Mouse (Mus musculus) WW6 (cell line): ENCODE measurements at regions not wholly inside any gene's neighbourhood (a gene's known extent, or its start where the extent isn't known, plus 50 kb on each side); places are given as distances from the start of the nearest gene placed in this dataset.
A peak's percentile ranks its signal among the peaks of the same experiment; 100 is the strongest.

Experiments used
- DNase-seq: peaks from one replicate; pipeline ENCODE4 v3.0.0-alpha.2; 2013; ENCODE audit warnings: low read depth, low spot score

DNA sequence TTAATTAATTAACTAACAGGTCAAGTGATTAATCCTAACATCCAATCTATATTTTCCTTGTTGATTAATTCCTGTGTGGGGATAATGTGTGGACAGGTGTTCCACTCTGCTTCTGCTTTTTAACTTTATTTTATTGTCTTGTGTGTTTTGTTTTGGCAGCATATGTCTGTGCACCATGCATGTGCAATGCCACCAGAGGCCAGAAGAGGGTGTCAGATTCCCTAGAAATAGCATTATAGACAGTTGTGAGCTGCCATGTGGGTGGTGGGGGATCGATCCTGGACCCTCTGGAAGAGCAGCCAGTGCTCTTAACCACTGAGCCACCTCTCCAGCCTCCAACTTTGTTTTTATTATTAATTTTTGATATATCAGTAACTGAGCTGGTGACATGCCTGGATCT, 65.6 kb downstream of the En1 start:
- DNase-seq, result no peak

DNA sequence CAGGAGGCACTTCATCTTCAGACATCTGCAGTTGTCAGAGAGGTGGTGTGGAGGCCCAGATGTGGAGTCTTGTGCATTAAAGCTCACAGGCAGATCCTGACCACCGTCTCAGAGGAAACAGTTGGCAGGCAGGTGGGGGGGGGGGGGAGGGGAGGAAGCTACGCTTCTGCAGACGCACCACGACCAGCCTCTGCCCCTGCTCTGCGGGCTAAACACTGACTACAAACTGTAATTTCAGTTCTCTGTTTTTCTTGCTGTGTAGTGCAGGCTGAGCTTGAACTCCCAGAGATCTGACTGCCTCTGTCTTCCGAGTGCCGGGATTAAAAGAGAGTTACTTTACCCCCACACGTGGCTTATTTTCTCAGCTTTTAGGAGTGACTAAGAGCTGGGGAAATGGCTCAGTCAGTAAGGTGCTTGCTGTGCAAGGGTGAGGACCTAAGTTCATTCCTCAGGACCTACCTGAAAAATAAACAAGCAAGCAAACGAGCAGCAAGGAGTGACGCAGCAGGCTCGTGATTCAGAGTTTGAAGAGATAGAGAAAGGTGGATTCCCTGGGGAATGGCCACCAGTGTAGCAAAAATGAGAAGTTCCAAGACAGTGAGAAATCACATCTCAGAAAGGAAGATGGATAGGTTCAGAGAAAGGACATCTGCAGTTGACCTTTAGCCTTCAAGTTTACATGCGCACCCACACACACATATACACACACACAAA, 81.5 kb downstream of the En1 start:
- no peak for DNase-seq

DNA sequence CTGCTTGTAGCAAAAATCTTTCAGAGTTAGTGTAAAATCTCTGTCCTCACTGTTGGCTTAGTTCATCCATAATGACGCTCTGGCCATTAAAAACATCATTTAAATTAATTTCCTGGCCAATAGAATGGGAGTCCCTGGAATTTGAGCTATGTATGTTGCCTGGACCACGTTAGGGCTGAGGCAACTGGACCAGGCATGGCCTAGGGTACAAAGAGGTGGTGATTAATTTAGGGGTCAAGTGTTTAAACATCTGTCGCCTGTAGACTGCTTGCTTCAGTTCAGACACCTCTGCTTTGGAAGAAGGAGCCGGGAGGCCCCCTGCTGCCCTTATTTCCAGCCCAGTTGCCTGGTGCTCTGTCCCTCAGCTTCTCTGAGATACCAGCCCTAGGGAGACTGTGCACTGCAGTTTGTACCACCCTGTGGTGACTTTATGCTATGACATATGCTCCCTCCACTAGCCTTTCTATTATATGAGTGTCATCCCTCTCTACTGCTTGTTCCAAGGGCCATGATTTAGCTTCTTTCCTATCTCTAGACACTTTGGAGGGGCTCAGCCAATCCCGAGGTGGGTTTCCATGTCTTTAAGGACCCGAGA, 83.5 kb downstream of the En1 start:
- no peak for DNase-seq

DNA sequence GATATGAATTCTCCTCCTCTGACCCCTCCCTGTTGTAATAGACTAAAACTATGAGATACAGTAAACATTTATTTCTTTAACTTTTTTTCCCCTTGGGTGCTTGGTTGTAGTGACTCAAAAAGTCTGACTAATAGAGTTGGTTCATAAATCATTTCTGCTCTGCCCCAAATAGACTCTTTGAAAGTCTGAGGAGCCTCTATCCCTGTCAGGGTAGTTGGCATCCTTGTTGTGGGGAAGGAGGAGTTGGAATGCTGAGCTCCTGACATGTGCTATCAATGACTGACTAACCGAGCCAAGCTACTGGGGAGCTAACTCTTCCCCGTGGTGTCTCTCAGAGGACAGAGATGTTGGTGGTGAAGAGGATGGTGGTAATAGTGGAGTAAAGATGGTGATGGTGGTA, 89.4 kb downstream of the En1 start:
- DNase-seq, result no peak

DNA sequence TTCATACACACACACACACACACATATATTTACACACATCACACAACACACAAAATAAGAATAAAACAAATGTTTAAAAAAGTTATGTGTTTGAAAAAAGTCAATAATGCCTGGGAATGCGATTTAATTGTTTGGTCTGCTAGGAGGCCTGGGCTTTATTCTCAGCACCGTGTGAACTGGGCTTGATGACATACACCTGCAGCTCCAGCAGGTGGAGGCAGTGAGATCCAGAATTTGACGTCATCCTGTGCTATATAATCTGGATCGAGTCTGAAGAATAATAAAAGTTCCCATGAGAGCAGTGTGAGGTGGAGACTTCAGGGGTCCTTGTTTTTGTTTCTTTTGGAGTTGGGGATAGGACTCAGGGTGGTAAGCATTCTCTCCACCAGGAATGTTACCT, 96.0 kb downstream of the En1 start:
- DNase-seq, result peak; percentile 16

DNA sequence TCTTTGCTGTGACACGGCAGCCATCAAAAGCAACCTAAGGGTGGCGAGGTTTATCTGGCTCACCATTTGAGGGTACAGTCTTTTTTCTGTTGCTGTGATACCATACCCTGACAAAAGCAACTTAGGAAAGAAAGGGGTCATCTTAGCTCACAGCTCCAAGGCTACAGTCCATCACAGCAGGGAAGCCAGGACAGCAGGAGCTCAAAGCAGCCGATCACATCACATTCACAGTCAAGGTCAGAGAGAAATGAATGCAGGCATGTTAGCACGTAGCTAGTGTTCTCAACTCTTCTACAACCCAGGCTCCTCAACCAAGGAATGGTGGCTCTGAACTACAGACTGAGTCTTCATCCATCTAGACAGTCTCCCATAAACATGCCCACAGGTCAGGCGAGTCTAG, 102.0 kb downstream of the En1 start:
- DNase-seq, result no peak

DNA sequence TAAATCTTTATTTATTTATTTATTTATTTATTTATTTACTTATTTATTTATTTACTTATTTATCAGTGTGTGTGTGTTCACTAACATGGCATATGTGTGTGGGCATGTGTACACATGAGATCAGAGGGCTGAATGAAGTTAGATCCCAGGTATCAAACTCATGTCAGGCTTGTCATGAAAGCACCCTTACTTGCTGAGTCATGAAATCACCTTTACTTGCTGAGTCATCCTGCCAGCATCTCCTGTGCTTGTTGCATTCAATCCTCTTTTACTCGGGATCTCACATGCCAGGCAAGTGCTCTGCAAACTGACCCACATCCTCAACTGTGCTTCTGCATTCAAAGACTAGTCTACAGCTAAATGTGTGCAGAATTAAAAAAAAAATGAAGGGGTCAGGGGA, 103.8 kb downstream of the En1 start:
- no peak for DNase-seq

DNA sequence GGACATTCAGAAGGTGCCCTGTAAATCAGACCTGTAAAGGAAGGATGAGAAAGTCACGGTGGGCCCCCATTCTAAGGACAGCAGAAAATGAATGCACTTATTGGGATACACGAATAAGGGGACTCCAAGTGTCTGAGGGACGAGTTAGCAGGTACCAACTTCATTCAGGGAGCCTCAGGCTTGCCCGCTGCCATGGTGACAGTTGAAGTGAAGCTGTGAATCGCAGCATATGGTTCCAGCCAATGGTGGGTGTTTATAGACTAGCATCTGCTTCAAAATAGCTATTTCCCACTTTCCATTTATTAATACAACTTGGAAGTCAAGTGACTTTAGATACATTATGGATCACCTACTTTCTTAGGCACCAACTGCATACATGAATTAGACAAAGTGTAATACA, 106.3 kb downstream of the En1 start:
- DNase-seq, result no peak

DNA sequence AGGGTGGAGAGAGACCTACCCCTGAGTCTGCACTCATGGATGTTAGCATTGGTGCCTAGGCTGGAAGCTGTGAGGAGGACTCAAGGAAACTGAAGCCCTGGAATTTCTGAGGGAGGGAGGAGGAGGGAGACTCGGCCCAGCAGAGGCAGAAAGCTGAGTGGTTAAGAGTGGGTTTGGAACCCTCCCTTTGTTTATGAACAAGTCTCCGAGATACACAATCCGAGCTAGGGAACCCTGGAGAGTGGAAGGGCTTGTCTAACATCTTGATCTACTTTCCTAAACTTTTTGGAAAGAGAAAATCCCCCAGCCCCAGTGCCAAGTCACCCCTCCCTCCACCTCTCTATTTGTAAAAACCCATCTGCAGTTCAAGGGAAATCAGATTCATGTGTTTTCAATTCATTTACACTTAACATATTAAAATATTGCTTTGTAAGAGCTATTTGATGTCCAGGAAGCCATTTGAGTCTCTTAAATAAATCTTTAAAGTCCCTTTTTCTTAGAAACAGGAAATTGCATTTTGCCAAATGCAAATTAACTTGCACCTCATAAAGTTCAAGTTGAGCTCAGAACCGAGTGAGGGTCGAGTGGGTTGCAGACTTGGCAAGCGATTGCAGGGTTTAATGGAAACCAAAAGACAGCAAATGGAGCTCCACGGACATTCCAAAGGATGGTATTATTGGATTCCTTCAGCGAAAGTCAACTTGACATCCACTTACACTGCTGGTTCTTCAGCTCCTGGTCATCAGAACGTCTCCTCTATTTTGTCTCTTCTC, 113.1 kb downstream of the En1 start:
- DNase-seq, result no peak

DNA sequence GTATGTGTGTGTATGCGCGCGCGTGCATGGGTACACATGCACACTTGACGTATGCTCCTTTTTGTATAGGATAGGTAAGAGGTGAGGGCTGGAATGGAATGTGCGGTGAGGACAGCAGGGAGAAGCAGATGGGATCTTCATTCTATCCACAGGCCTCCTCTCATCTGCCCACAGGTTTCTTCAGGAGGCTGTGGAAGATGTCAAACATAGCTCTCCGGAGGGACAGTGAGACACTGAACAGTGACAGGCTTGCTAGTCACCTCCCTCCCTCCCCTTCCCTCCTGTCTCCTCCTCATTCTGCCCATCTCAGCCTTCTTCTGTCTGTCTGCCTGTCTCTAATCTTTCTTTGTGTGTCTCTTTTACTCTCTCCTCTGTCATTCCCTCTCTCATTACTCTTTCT, 124.6 kb downstream of the En1 start:
- no peak for DNase-seq

DNA sequence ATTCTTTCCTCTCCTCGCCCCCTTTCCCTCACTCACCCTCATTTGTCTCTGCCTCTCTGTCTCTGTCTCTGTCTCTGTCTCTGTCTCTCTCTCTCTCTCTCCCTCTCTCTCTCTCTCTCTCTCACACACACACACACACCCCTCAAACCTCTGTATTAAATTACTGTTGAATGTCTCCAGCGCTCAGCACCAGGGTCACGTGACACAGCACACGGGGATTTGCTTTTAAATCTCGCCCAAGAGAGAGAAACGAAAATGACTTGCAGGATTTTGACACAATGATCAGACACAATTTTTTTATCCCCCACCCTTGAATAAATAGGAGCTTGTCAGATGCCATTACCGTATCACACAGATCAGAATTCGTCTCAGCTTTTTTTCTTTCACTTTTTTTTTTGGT, 125.2 kb downstream of the En1 start:
- no peak for DNase-seq

DNA sequence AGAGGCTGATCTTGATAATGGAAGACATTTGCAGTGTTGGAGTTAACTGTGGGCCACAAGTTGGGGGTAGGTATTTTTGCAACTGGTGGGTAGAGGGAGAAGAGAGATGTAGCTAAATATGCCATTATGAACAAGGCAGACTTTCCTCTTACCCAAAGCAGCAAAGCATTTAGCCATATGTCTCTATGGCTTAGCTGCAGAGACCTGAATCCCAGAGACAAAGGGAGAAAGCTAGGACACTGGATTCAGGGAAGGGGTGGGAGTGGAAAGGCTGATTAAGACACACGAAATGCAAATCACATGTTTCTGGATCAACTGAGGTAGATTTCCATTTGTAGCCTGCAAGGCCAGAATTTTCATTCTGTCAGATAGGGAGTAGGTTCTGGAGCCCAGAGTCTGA, 129.8 kb downstream of the En1 start:
- no peak for DNase-seq

DNA sequence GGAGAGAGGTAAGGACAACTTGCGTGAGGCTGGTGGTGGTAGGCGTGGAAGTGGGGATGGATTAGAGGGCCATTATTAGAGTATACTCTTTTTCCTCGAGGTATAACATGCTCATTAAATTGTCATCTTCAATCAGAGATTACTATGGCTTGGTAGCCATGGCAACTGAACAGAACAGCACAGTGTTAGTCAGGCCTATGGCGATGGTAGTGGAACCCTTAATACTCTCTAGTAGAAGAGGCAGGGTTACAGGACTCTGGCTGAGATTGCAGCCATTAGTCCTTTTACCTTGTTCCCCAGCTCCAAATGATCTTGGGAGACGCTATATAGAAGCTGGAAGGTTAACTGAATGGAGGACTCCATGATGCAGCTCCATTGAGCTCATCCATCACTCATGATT, 131.5 kb downstream of the En1 start:
- DNase-seq, result no peak

DNA sequence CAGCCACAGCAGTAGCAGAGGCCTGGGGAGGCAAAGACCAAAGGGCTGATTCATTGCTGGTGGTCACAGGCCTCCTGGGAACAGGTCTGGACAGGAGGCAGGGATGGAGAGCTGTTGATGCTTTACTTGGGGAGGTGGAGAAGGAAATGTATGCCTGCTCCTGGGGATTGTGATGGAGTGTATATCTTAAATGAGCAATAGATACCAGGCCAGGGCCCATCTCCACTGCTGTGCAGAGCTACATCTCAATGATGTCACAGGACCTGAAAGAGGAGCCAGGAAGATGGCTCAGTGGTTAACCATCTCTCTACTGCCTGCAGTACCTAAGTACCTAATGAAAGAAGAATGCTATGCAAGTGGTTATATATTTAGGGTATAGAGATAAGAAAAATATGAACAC, 132.6 kb downstream of the En1 start:
- DNase-seq, result no peak

DNA sequence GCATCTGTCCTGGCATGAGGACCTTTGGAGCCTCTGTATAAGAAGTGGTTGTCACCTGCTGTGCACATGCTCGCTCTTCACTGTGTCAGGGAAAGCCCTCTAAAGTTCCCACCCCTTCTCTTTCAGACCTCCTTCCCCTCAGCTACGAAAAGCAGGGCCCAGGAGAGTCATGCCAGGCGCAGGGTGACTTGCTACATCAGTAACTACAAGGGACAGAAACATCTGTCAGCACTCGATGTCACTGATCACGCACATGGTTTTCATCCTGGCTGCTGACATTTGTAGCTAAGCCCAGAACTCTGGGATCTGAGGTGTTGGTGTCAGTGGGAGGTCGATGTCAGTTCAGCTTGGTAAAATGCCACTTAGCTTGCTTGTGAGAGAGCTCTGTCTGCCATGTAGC, 137.3 kb downstream of the En1 start:
- no peak for DNase-seq

DNA sequence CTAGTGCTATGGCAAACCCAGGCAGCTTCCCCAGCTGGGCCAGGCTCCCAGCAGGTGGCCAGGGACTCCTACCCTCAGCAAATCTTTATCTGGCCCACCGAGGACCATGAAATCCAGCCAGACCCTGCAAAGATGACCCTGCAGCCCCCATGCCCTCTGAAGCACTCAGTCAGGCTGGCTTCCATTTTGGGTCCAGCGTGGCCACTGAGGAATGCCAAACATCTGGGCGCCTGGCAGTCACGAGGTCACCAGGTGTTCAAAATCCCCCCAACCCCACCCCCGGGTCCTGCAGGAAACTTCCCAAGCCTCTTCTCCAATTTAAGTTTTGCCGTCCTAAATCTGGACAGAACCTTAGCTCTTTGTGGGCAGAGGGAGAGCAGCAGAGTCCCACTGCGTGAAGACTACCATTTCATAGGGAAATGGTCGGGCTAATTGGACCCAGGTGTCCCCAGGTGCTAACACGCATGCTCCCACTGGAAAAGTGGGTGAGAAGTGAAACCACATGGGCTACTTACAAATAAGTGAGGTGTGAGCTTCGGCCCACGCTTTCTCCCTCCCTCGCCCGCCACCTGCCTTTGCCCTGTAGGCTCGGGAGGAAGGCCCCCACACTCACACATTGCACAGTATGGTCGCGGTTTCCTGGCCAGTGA, 139.0 kb downstream of the En1 start:
- DNase-seq, result no peak

DNA sequence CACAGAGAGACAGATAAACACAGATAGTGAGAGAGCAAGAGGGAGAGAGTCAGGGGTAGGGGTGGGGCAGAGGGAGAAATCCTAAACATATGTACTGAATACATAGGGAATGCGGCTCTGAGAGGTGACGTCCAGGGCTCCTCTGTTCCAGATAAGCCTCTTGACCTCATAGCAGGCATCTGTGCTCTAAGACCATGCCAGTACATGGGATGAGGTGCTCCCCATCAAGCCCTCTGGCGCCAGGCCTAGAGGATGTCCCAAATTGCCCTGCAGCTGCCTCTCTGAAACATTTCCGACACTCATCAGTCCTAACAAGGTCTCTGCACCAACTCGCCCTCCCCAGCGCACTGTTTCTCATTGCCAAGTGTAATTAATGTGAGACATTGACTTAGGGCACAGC, 146.7 kb downstream of the En1 start:
- DNase-seq, result no peak

DNA sequence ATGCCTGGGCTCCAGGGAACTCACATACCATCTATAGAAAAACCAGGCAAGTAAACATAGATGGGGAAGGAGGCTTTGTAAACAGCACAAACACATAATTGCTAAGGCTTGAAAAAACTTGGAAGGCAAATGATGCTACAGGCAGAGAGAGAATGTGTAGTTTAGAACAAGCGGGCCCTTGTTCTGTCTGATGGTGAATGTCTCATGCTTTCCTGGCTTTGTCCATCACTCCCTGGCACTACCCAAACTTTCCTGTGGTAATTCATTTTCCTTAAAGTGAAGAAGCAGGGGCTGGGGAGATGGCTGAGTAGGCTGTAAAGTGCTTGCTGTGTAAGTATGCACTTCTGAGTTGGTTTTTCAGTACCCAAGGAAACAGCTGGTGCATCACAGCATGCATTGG, 151.2 kb downstream of the En1 start:
- no peak for DNase-seq

DNA sequence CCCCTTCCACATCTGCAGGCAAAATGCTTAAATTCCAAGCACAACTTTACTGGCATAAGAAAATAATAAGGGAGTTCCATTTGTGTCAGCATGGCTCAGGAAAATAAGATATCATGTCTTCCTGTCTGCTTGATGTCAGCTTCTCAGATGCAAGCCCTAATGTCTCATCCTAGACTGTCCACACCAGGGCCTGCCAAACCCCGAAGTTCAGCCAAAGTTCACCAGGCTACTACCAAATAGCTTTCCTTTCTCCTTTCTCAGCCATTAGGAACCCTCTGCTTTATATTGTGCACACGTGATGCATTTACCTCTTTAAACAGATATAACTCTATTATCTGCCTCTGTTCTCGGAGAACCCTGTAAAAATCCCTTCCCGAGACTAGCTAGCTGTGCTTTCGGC, 152.1 kb downstream of the En1 start:
- no peak for DNase-seq

DNA sequence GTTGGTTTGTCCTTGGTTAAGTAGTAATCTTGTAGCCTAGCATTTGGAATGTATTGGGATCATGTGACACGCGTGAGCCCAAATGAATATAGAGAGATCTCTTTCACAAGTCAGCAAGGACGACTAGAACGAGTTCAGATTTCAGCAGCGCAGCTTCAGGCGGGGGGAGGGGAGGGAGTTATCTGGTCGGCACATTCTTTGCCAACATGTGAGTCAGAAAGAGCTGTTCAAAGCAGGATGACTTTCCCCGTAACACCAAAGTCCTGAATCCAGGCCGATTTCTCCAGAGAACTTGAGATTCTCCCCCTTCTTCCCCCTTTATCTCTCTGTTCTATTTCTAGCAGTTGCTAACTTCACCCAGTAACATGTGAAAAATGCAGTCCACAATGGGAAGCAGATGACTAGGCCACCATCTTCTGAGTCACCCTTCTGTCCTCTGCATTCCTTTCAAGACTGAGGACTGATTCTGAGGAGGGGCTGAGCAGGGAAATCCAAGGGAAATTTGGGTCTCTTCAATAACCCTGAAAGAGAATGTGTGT, 155.1 kb downstream of the En1 start:
- DNase-seq, result no peak

DNA sequence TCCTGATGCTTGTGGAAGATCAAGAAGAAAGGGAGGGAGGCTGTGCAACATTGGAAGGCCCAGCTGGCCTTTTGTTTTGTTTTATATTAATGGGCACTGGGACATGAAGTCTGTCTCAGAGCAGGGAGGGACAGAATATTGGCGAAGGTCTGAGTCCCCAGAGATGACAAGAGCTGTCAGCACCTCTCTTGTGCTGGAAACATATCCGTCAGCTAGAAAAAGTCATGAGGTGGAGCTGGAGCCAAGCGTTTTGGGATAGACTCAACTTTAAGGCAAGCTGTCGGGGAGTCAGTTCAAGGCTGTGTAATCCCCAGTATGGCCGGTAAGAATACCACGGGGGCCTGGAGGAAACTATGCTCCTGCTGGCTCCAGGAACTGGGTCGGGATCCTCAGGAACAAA, 156.0 kb downstream of the En1 start:
- no peak for DNase-seq

DNA sequence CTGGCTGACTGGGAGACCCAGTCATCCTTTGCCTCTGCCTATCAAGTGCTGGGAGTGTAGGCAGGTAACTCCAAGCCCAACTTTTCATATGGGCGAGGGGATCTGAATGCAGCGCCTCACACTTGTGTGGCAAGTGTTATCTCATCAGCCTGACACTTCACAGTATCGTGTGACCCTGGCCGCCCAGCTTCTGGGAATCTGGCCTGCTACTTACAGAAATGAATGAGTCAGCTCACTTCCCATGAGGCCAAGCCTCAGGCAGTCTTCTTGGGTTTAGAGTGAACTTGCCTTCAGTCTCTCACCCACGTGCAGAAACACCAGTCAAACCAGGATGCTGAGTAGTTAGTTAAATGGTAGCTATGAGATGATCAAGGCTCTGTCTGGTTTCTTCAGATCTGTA, 156.5 kb downstream of the En1 start:
- no peak for DNase-seq
